Mouse (Mus musculus): Measurements from ENCODE around the gene Rhox3e.
"Not testable (repeated sequence)": the region's sequence is repeated elsewhere in the genome, so short reads cannot be mapped to it uniquely, and the experiment has no call there.

Rhox3e gene

GRCm38 (mm10) chrX:37541719-37542118 lies at the start of gene Rhox3e:
TSS of gene Rhox3e (plus strand) at chrX:37542019.
- not testable (repeated sequence) for DNase-seq

DNA sequence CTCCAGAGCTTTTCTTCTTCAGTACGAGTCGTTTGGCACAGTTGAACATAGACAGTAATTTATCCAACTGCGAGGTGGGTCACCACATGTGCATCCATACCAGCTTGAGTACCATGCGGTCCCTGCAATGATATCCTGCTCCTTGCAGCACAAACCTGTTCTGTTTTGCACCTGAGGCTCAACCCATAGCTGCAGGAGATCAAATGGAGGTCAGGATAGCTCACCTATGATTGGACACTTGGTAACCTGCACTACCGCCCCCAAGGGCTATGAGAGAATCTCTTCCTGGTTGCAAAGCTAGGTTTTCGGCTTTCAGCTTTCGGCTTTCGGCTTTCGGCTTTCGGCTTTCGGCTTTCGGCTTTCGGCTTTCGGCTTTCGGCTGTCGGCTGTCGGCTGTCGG lies 27.8 kb upstream of the Rhox3e start, which contains the start of gene Rhox4d:
TSS of gene Rhox4d (plus strand) at position 301 of the 400 bp plus-strand sequence.
- not testable (repeated sequence) for DNase-seq

DNA sequence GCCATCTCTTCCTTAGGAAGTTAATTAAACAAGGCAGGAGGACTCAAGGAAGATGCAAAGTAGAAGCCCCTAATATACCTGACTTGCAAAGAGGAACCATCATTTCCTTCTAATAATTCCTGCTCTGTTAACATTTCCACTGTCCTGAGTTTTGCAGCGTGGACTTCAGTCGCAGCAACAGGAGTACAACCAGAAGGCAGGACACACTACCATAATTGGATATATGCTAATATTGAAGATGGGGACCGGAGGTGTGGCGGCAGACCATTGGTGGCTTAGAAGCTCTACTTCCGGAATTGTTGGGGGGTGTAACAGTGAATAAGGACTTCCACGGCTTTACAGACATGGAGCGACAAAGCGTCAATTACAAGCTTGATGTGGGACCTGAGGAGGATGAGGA lies 11.7 kb upstream of the Rhox3e start, which contains the start of gene Rhox2e:
TSS of gene Rhox2e (plus strand) at position 301 of the 400 bp plus-strand sequence.
- DNase-seq, result not testable (repeated sequence)

DNA sequence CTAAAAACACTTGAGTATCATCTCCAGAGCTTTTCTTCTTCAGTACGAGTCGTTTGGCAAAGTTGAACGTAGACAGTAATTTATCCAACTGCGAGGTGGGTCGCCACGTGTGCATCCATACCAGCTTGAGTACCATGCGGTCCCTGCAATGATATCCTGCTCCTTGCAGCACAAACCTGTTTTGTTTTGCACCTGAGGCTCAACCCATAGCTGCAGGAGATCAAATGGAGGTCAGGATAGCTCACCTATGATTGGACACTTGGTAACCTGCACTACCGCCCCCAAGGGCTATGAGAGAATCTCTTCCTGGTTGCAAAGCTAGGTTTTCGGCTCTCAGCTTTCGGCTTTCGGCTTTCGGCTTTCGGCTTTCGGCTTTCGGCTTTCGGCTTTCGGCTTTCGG lies 15.3 kb downstream of the Rhox3e start, which contains the start of gene Rhox4e:
TSS of gene Rhox4e (plus strand) at position 301 of the 400 bp plus-strand sequence.
- DNase-seq, result not testable (repeated sequence)

GRCm38 (mm10) chrX:37571105-37571504 lies 29.3 kb downstream of the Rhox3e start, which contains the start of gene Rhox2f:
TSS of gene Rhox2f (plus strand) at chrX:37571405.
- DNase-seq, result not testable (repeated sequence)

GRCm38 (mm10) chrX:37572638-37573037 lies 30.8 kb downstream of the Rhox3e start:
- not testable (repeated sequence) for DNase-seq

DNA sequence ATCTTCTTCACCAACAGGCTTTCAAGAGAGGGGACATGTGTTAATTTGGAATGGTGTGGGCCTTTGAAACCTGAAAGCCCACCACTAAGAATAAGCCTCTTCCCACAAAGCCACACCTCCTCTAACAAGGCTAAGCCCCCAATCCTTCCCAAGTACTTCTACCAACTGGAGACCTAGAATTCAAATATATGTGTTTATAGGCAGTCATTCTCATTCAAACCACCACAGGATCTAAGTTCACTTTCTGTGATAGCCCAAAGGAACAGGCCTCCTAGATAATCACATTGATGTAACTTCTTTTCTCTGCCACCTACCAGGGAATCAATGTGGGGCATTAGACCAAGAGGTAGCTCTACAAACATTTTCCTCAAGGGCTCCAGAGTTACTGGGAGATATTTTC lies 38.9 kb downstream of the Rhox3e start, which contains the start of gene Rhox3f:
TSS of gene Rhox3f (plus strand) at position 301 of the 400 bp plus-strand sequence.
- DNase-seq, result not testable (repeated sequence)
